Mouse (Mus musculus): ENCODE results near the gene Gm6217.
"Not testable (repeated sequence)": the region's sequence is repeated elsewhere in the genome, so short reads cannot be mapped to it uniquely, and the experiment has no call there.

The Gm6217 gene

GRCm38 (mm10) chr1:82931326-82931725 lies at the start of gene Gm6217:
Gm6217 (minus strand) TSS chr1:82931399.
- not testable (repeated sequence) for DNase-seq

- DNase-seq: no peak
These were observed 46.6 kb upstream of the Gm6217 start for GRCm38 (mm10) chr1:82977840-82978239.

- DNase-seq: peak; percentile 25
These were observed 44.6 kb upstream of the Gm6217 start for GRCm38 (mm10) chr1:82975750-82976149.

GRCm38 (mm10) chr1:82974342-82974741 lies 43.1 kb upstream of the Gm6217 start:
- peak; percentile 21 for DNase-seq

- no peak for DNase-seq
These were observed 42.7 kb upstream of the Gm6217 start for GRCm38 (mm10) chr1:82973901-82974300.

- peak; percentile 19 for DNase-seq
These were observed 42.0 kb upstream of the Gm6217 start for GRCm38 (mm10) chr1:82973244-82973643.

GRCm38 (mm10) chr1:82972046-82972445 lies 40.8 kb upstream of the Gm6217 start:
- peak; percentile 49 for DNase-seq

- no peak for DNase-seq
These were observed 35.2 kb upstream of the Gm6217 start for GRCm38 (mm10) chr1:82966413-82966812.

- no peak for DNase-seq
These were observed 28.7 kb upstream of the Gm6217 start, which contains the start of gene Gm47955 for GRCm38 (mm10) chr1:82959870-82960385. Gm47955 (plus strand) TSS chr1:82960286.

GRCm38 (mm10) chr1:82955913-82956312 lies 24.7 kb upstream of the Gm6217 start, which contains the start of gene Gm7544:
Gm7544 (minus strand) TSS chr1:82956013.
- DNase-seq: not testable (repeated sequence)

- DNase-seq: no peak
These were observed 17.4 kb upstream of the Gm6217 start for GRCm38 (mm10) chr1:82948601-82949000.

- DNase-seq: not testable (repeated sequence)
These were observed 14.8 kb upstream of the Gm6217 start for GRCm38 (mm10) chr1:82946029-82946428.

GRCm38 (mm10) chr1:82943295-82943694 lies 12.1 kb upstream of the Gm6217 start, which contains the start of gene A030003K21Rik:
A030003K21Rik (minus strand) TSS chr1:82943388.
- DNase-seq: not testable (repeated sequence)

GRCm38 (mm10) chr1:82942505-82942904 lies 11.3 kb upstream of the Gm6217 start:
- DNase-seq: not testable (repeated sequence)

- no peak for DNase-seq
These were observed 7.5 kb upstream of the Gm6217 start for GRCm38 (mm10) chr1:82938666-82939065.

GRCm38 (mm10) chr1:82930558-82930957 lies 641 bp downstream of the Gm6217 start:
- DNase-seq: not testable (repeated sequence)

GRCm38 (mm10) chr1:82924650-82925049 lies 6.5 kb downstream of the Gm6217 start, which contains the start of gene A030014E15Rik:
A030014E15Rik (plus strand) TSS chr1:82924917.
- peak; percentile 23 for DNase-seq

- not testable (repeated sequence) for DNase-seq
These were observed 17.8 kb downstream of the Gm6217 start for GRCm38 (mm10) chr1:82913434-82913833.

- DNase-seq: no peak
These were observed 18.2 kb downstream of the Gm6217 start, which contains the start of gene A030005L19Rik for GRCm38 (mm10) chr1:82913025-82913424. A030005L19Rik (plus strand) TSS chr1:82913325.

GRCm38 (mm10) chr1:82905886-82906285 lies 25.3 kb downstream of the Gm6217 start:
- no peak for DNase-seq

GRCm38 (mm10) chr1:82901201-82901600 lies 30.0 kb downstream of the Gm6217 start:
- DNase-seq: no peak

GRCm38 (mm10) chr1:82900567-82900966 lies 30.6 kb downstream of the Gm6217 start:
- DNase-seq: no peak

GRCm38 (mm10) chr1:82893269-82893668 lies 37.9 kb downstream of the Gm6217 start:
- DNase-seq: no peak

Measured in kidney, postnatal 10 days (tissue).